Mouse (Mus musculus) mouse embryonic stem cell (cell line): Measurements from ENCODE around the gene Lingo1.

Experiments
- in situ Hi-C, 2 experiments: fragments of 300-500 bp; cut with MboI; formaldehyde crosslinking; loops; 1 replicate in 1 of 2; 3 replicates in 1 of 2; pipeline ENCODE4 v1.14.3; 2019 to 2020; ENCODE audit warnings: low sequenced_read_pairs in 2 of 2, low pct_unique_long_range_greater_than_20kb in 1 of 2, mixed read lengths in 1 of 2; ENCODE audit not compliant: unreplicated experiment in 1 of 2

The Lingo1 gene

DNA sequence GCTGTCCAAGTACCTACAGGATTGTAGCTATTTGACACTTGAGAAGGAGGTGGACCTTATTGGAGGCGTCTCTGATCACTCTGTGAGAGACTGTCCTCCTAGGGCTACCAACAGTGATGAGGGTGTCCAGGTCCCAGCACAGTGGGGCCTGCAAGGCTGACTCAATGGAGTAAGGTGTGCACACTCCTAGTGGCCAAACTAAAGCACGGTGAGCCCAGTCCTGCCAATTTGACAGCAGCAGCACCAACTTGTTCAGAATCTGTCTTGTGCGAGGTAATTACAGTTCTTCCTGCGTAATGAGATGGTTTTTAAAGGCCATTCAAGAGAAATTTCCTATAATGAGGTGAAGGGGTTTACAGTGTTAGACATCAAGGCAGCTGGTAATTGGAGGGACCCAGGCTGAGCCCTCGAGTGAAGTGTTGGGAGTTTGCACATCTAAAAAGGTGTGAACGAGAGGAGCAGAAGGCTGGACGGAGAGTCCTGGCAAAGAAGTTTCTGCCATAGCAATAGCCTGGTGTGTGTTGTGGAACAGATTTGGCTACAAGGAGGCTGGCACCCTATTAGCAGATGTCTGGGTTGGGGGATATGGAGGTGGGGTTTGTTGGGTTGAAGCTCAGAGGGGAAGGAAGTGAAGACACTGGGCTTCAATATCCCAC is 97.4 kb downstream of the Lingo1 start:
- in situ Hi-C loops: no loop called here

DNA sequence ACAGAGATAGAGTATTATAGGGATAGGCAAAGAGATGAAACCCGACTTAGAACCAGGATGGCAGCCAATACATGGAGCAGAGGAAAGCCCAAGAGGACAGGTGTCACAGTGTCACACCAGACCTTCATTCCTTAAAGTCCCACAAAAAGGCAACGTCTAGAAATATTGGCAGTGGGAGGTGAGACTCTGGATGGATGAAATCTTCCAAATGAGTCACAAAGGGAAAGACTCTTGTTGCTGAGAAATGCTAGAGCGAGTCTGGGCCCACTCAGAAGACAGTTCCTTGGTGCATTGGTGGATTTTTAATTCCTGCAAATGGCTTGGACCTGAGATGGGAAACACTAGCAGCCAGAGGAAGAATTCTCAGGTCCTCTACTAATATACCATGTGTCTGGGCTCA is 102.2 kb downstream of the Lingo1 start:
- in situ Hi-C loops: no loop called here

DNA sequence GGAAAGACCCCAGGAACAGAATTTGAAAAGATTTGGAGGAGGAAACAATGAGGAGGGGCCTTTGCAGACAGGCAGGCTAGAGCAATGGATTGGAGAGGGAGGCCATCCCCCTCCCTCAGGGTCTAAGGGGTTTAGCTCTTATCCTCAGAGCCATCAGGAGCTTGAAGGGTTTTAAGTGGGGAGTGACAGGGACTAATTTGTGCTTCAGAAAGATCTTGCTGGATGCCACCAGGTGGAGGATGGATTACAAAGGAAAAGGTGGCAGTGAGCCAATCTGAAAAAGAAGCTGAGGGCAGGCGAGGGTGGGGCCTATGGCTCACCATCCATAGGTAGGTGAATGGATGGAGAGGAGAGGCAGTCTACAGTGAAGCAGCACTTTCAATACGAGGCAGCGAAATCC is 105.0 kb downstream of the Lingo1 start:
- in situ Hi-C loops: no loop called here

DNA sequence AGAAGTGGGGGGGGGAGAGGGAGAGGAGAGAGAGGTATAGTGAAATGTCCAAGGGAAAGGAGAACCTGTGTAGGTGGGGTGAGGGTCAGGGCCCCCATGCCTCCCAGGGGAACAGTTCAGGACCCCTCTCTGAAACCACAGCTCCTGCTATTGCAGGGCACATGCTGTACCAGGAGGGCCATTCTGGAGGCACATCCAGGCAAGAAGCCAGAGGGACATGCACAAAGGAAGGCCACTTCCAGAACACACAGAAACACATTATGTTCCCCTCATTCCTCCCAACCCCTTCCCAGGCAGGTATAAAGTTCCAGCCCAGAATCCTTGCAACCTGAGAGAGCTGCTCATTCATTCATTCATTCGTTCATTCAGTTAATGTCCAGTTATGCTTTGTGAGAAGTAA is 105.6 kb downstream of the Lingo1 start:
- in situ Hi-C loops: no loop called here

DNA sequence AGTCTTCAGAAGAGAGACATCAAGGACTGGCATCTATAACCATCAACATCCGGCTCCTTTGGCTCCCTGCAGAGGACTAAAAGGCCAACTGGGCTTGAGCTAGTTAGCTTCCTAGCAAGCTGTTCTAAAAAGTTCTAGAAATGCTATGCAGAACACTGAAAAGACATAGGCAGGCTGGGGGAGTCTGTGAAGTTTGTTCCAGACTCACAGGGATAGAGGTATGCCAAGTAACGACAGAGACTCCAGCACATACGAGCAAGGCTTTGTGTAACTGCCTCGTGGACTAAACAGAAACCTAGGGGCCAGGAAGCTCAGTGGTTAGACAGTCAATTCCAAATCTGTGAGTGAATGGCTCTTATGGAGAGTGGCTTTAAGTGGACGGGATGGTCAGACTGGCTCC is 108.8 kb downstream of the Lingo1 start:
- in situ Hi-C loops: no loop called here

DNA sequence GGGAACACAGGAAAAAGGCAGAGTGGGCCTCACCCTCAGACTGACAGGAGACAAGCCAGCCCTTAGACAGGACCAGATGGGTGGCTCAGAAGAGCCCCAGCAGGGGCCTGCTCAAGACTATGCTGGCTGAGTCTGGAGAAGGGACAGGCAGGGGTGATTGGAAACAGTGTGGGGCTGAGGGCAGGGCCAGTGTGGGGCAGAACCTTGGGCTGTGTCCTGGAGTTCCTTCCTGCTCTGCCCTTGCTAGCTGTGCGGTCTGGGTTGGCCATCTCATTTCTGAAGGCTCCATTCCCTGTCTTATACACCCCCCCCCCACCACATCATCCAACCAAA is 109.2 kb downstream of the Lingo1 start:
- in situ Hi-C loops: no loop called here

DNA sequence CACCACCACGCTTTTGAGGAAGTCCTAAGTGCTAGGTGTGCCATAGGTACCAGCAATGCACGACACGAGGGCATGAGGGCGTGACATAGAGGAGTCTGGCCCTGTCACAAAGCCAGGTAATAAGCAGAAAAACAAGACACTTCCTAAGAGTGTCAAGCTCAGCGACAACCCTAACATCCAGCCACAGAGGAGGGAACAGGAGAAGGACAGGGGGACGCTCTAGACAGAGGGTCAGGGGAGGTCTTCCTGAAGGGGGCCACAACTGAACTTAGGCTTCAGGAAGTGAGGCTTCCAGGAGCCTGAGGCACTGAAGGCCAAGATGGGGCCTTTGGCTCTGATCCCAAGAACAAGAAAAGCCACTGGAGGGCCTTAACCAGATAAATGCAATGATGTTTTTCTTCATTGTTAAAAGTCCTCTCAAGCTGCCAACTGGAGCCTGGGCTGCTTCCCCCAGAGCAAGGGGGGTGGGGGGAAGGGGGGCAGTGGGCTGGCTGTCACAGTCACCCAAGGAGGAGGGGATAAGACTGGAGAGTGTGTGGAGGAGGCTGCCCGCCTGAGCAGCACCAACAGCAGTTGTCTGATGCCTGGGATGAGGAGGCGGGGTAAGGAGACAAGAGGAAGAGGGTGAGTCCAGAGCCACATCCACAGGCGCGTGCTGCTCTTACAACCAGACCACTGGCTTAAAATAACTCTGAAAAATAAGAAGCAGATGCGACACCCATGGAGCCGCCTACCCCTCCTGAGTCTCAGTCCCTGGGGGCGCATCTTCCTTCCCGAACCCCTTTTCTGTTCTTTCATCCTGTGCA is 109.7 kb downstream of the Lingo1 start:
- in situ Hi-C loops: no loop called here

DNA sequence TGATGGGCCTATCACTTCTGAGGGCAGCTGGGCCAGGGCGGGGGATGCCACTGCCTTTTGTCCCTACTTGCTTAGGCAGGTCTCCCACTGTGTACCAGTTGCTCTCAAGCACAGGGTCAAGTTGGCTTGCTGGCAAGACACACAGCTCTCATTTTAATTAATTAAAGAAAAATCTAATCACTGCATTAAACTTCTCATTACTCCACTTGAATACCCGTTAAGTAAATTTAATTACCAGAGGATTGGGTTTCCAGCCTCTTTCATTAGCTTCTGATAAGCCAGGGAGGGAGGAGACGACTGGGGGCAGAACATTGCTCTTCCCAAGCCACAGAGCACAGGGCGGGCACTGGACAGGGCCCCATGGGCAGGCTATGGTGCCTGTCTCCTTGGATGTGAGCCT is 113.4 kb downstream of the Lingo1 start:
- in situ Hi-C loops: no loop called here

DNA sequence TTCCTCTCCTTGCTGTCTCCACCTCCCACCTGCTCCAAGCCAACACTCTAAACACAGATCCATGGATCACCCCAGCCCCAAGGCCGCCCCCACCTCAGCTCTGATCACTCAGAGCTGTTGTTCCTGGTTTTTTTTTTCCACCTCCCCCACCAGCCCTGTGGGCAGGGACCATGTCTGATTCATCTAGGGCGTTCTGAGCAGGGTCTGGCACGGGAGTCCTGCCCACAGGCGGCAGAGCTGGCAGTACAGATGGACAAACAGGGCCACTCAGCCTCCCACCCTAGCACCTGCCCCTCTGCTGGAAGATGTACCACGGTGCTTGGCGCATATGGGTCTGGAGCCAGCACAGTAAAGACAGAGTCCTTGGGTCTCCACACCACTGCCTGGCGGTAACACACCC is 114.3 kb downstream of the Lingo1 start:
- in situ Hi-C loops: no loop called here

DNA sequence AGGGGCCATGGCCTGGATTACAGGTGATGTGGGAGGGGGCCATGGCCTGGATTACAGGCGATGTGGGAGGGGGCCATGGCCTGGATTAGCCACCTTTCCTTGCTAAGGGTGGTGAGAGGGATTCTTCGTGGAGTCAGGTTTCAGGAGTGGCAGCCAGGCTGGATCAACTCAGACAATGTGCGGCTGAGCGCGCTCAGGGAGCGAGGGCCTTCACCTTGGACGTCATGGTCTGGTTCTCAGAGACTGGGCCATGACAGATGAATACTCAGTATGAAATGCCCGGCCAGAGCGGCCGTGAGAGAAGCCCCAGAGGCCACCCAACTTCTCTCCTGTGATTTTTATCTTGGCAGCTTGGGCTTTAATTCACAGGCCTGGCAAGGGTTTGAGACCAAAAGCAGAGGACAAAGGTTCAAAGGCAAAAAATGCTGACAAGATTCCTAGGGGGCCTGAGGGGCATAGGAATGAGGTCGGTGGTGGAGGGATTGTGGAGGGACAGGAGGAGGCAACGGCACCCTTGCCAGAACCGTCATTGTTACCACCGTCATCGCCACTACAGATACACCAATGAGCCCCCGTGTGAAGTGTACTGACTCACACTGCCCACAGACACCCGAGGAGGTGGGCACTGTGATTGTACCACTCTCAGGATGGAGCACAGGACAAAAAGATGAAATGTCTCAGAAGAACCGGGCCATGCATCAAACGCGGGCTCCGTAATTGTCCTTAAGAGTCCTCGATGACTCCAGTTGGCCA is 117.2 kb downstream of the Lingo1 start:
- in situ Hi-C loops: no loop called here

DNA sequence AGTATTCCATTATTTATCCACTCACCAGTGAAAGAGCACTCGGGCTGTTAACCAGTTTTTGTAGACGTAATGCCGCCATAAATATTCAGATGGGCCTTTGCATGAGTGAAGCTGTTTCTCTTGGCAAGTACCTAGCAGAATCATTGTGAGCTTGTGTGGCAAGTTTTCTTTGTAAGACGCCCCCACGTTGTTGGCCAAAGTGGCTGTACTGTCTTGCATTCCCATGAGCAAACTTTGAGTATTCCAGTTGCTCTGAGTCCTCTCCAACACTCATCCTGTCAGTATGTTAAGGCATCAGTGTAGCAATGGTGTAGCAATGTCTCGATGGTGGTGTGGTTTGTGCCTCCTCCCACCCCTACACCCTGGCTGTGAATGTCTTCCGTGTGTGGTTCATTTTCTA is 120.6 kb downstream of the Lingo1 start:
- in situ Hi-C loops: no loop called here

DNA sequence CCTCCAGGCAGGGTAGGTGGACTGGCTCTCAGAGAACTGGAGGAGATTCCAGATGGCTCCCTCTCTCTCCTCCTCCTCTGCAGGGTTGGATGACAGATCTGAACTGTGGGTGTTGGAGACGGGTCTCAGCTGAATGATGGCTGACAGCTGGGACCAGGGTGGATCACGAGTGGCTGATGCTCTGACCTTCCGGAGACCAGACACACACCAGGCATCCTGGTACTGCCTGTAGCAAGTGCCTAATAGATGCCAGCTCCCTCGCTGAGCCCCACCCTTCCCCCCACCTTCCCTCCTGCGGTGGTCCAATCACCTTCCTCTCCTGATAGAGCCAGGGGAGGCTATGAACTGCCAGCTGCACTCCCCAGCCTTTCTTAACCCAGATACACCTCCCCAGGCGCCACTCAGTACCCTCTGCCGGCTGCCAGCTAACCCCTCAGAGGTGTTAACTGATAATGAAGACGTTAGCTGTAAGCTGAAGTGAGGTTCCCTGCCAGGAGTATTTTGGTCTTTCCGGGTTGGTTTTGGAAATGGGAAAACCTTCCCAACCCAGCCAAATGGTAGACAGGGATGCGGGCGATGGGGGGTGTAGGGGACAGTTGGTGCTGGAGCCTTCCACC is 126.6 kb downstream of the Lingo1 start:
- in situ Hi-C loops: no loop called here

DNA sequence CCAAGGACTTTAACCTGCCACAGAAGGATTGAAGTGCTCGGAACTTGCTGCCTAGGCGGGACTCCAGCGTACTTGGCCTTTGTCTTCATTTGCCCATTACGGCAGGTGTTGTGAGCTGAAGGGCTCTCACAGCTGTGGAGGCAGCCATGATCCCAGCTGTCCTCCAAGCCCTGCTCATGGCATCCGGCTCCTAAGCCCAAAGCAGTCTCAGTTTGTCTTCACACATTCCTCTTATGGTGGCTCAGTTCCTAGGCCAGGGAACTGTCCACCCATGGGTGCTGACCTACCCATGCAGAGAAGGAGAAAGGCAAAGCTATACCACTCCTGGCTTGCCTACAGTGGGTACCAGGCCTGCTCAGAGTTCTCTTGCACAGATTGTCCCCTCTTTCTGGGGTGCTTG is 132.1 kb downstream of the Lingo1 start:
- in situ Hi-C loops: no loop called here

DNA sequence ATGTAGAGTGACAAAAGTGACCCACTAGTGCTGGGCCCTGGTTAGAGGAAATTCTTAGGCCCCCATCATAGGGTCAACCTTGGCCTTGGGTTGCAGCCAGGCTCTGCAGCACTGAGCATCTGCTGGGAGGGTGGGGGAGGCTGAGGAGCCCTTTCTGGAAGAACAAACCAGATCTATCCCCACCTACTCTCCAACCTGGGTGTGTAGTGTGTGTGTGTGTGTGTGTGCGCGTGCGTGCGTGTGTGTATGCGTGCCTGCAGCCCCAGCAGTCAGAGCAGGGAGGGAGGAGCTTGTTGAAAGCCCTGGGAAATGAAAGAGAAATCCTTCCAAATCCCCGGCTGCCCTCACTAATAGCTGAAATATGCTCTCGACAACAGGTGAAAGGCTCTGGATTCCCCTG is 133.3 kb downstream of the Lingo1 start:
- in situ Hi-C loops: no loop called here

DNA sequence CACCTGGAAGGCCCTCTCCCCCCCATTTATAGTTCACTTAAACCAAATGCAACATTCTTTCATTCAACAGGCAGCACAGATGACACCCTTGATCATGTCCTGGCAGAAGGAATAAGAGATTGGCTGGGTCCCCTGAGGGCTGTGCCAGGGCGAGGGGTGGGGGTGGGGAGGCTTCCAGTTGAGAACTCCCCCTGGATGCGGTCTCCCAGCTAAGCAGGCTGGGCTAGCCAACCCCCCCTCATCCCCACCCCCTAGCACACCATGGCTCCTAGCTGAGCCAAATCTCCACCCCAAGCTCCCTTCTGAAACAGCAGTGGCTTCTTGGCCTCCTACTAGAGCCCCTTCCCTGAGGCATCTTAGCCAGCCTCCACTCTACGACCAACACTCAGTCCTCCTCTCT is 133.9 kb downstream of the Lingo1 start:
- in situ Hi-C loops: no loop called here

DNA sequence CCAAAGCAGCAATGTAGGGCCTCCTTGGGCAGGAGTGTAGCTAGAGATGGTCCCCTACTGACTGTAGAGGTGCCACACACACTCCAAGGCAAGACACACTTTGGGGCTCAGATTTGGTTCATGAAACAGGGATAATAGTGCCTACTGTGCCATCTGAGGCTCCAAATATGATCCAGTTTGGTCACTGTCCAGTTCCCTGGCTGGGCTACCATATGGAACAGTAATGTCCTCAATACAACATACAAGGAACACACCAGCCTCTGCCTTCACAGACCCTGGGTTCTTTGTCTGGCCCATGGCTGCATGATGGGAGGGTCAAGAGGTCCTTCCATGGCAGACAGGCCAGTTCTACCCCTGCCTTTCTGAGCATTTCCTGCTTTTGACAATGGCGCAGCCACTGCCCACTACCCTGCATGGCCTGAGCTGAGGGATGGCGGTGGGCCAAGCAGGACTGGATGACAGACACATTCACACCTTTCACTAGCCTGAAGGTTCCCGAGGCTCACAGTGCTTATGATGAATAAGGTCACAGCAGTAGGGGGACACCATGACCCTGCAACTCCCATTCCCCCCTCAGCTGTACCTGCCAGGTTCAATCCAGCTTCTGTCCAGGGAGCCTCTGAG is 134.9 kb downstream of the Lingo1 start:
- in situ Hi-C loops: no loop called here

DNA sequence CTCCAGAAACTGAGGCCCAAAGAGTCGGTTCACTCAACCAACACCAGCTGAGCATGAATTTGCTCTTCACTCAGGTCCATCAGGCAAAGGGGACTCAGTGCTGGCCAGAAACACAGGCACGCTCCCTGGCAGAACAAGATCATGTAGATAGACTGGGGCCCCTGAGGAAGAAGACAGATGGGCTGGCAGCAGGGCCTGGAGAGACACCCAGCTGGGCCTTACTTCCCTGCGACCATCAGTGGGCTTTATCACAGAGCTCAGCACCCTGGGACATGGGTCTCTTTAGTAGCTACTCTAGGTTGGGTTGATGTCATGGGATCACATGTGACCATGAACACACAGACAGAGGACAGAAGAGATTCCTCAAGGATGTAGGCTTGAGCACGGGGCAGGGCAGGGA is 137.7 kb downstream of the Lingo1 start:
- in situ Hi-C loops: no loop called here

DNA sequence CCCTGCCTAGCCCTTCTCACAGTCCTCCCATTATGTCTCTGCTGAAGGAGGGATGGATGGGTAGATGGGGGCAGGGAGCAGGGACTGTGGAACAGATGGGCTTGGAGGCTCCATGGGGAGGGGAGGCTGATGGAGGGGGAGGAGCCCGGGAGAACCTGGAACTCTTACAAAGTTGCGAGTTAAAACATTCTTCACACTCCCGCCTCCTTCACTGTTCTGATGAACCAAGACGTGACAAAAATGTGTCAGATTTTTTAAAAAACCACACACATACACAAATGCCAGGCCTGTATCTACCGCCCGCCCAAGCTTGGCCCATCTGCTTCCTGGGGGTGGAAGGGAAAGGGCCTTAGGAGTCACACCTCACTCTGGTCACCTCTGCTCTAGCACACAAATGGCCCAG is 138.3 kb downstream of the Lingo1 start:
- in situ Hi-C loops: no loop called here
